Mouse (Mus musculus): ENCODE data around the gene Pwp2.
"Not testable (repeated sequence)": the region's sequence is repeated elsewhere in the genome, so short reads cannot be mapped to it uniquely, and the experiment has no call there.

Pwp2 gene

DNA sequence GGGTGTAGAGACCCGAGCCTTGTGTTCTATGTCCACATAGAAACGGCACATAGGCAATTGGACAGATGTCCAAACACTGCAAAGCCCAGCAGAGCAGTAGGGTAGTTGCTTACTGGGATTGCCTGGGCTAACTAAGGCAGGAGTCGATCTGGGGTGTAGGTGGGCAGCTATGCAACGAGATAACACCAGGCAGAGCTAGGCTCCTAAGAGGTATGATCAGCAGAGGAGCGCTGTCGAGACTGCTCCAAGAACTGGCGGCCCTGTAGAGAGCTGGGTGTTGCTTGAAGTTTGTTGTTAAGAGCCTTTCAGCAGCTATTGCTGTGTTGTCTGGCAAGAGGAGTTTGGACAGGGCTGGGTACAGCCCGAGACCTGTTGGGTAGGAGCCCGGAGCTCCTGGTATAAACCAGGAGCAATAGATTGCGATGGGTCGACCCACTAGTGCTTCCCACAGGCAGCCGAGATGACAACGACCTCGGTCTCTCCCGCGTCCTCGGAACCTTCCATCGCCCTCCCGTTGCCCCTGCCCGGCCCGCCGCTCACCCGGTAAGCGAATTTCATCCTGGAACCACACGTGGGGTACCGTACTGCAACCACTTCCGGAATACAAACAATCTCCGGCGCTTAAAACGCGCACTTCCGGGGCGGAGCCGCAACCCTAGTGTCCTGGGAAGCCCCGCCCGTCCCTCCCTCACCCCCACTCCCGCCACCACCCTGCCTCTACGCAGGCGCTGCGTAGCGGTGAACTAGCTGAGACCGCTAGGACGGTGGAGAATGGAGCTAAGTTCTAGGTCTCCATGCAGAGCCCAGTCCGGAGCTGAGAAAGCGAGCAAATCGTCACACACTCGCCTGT, at the start of gene Pwp2:
TSS of gene Pwp2 (minus strand) at position 619 of the 850 bp plus-strand sequence.
- in situ Hi-C loops (cut with MboI, MseI) = no loop called here

DNA sequence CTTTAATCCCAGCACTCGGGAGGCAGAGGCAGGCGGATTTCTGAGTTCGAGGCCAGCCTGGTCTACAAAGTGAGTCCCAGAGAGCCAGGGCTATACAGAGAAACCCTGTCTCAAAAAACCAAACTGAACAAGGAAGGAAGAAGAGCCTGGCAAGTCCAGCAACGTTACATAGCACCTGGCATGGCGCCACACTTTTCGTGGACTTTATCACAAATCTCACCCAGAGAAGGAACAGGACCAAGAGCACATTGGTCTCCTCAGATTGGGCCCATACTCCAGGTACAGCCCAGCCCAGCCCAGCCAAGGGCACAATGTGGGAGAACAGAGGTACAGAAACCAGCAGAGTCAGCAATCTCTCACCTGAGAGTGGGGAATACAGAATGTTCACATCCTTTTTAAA, 48.8 kb upstream of the Pwp2 start:
- in situ Hi-C loops (cut with MboI, MseI) = no loop called here

DNA sequence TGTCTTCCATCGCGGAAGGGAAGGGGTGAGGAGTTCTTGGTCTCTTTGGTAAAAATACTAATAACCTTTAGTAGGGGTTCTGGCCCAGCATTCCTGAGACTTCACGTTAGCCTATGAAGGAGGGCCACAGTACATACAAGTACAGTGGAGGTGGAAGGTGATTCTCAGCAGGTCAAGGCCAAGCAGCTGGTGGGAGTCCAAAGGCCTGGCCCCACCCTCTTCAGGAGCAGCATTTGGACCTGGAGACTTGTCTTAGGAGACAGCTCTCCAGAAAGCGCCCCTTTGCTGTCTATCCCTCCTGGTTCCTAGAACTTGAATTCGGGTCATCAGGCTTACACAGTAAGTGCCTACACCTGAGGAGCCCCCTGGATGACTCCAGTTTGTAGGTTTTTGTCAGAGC, 48.2 kb upstream of the Pwp2 start:
- in situ Hi-C loops (cut with MboI, MseI) = no loop called here

DNA sequence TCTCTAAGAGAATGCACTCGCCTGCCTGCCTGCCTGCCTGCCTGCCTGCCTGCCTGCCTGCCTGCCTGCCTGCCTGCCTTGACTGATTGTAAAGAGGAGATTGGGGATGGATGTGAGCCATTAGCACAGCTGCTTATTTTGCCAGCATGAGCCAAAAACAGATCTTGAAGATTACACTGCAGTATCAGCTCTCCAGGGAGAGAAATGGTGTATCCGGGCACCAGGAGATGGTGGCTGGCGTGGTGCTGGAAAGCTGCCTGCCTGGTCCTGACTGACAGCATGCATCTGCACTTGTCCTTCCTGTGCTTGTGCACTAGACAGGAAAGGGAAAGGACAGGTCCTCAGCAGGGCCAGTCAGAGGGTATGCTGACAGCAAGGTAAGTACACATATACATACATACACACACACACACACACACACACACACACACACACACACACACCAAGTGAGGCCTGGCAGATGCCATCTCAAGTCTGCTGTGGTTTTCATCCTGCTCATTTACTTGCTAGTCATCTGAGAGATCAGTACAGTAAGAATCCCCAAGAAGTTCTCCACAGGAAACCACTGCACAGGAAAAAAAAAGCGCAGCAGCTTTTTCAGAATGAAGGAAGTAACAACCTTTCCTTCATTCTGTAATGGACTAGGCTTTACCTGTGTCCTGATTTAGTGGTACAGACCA, 47.5 kb upstream of the Pwp2 start:
- in situ Hi-C loops (cut with MboI, MseI) = no loop called here

DNA sequence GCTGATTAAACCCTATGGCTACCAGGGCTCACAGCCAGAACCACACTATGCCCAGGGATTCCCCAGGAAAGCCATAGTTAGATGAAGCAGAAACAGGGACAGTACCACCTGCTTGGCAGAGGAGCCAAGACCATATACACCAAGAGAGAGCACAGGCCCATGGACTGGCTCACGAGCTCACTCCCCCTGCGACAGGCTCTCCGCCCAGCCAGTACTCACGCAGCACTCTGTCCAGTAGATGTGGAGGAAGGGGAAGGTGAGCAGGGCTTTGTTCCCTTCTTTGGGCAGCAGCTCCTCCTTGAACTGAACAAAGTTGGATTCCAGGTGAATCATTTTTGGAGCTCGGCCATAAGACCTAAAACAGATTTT, 43.6 kb upstream of the Pwp2 start:
- in situ Hi-C loops (cut with MboI, MseI) = no loop called here

DNA sequence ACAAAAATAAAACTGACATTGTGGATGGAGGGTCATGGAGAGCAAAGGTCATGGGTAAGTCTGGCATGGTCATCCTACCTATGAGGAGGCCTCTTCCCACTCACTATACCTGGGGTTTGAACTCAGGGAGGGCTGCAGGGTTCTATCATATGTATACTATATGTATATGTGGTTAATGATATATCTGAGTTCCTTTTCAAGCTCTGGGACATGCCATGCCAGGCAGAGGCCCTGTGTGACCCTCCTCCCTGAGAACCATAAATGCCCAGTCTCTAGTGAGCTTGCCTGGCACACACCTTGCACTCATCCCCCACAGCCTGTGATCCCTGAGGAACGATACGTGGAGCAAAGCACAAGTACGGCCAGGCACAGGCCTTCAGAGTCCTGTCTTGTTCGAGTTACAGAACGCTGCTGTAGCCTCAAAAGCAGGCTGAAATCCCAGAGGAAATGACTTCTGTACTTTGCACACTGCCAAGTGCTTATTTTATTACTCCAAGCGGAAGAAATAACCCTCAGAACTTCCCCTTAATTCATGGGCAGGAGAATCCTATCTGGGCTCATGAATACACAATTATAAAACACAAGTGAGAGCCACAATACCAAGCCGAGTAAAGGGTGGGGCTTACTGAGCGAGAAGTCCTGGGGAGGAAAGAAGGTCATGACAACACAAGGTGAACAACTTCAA, 43.1 kb upstream of the Pwp2 start:
- in situ Hi-C loops (cut with MboI, MseI) = no loop called here

DNA sequence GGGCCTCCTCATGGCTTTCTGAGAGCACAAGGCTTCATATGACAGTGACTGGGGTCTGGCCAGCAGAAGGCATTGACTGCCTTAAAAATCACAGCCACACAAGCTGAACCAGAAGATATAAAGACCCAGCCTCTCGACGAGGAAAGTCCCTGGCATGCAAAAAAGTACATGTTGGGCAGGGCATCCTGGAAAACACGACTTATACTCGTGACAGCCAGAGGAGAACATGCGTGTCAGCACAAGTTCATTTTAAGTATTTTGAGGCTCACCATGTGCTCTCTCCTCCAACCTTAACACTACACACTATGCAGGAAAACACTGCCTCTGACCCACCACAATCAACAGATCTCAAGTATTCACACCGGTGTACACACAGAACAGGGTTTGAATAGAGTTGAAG, 39.2 kb upstream of the Pwp2 start:
- in situ Hi-C loops (cut with MboI, MseI) = no loop called here

DNA sequence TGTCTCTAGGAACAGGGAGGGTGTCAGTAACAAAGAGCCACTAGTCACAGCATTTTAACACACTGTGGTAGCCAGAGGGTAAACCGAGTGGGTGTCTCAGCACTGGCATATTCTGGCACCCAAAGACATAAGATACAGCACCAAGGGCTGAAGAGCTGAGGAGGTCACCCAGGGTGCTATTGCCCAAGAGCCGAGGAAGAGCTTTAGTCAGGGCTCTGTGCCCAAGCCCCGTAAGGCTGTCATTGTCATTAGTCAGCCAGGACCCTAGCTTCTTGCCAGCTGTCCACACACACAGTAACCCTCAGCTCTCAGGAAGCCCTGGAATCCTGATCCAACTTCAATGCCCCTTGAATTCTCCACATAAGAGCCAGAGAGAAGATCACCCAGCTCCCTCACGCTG, 38.0 kb upstream of the Pwp2 start:
- in situ Hi-C loops (cut with MboI, MseI) = no loop called here

DNA sequence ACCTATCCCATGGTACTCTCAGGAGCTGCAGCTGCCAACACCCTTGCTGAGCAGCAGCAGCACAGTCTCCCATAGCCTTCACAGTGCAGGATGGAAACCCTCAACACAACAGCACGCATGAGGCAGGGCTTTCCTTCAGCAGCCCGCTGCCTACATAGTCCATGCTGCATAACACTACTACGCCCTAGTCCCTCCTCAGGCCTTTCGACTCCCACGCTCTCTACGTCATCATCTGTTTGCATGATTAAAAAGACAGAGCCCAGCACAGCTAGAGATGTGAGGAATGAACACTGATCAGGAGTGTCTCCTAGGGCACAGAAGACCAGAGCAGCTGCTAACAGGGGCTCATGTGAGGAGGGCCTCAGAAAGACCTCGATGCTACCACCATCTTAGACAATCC, 36.4 kb upstream of the Pwp2 start:
- in situ Hi-C loops (cut with MboI, MseI) = no loop called here

DNA sequence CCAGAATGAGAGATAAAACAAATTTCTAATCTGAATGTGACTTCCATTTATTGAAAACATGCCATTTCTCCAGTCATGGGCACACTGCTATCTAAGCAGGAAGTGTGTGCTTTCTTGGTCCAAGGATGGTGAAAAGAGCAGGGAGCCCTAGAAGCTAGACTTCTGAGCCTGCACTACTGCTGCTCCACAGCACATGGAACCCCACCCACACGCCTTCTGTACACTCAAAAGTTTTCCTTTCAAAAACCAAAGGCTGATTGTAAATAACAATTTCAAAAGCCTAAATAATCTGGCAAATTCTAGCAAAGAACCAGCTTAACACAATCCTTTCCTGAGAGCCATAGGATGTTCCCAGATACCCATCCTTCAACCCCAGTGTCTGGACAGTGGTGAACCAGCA, 34.6 kb upstream of the Pwp2 start:
- in situ Hi-C loops (cut with MboI, MseI) = no loop called here

DNA sequence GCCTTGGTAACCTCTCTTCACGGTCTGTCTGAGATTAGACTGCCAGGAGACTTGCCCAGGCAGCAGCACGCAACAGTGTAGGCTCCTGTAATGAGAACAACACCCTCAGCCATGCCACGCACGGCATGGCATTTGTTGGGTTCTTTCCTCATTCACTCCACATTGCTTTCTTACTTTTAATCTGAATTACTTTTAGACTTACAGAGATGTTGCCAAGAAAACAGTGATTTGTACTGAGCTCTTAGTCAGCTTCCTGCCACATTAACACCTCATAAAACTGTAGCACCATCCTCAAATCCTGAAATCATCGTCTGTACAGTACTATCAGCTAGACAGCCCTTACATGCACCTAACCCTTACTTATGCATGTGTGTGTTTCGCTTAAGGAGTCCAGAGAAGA, 33.6 kb upstream of the Pwp2 start:
- in situ Hi-C loops (cut with MboI, MseI) = no loop called here

DNA sequence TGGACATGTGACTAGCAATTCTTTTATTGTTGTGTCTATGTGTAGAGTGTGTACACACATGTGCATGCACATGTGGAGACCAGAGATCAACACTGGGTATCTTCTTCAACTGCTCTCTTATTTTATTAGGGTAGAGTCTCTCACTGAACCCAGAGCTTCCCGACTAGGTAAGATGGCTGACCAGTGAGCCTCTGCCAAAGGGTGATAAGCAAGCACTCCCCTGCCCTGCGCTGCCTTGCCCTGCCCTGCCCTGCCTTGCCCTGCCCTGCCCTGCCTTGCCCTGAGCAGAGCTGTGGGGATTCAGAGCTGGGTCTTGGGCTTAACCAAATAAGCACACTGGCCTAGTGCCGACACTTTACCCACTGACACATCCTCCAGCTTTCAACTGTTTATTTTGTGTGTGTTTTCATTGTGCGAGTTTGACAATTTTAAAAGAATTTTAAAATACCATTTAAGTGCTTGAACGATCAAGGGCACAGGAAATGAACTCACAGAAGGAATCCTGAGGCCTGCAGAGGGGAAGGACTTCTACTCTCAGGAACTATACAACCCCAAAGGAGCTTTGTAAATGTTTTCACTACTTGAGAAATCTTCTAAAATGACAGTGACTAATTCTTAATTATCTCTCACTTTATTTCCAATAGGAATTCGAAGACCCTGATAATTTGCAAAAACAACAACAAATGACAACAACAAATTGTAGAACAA, 31.6 kb upstream of the Pwp2 start:
- in situ Hi-C loops (cut with MboI, MseI) = no loop called here

DNA sequence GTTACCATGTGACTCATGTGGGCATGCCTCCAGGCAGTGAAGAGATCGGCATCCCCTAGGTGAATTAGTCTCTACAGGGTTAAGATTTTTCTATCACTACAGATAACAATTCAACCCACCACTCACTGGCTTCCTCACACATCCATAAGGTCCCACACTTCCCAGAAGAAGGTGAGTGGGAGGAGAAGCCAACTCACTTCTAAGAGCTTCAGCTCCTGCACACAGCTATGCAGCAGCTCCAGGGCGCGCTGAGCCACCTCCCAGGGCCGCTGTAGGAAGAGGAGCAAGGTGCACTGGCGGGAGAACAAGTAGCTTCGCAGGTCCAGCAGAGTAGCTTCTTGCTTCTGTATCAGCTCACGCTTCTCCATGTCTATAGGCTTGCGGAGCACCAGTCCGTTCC, 29.4 kb upstream of the Pwp2 start:
- in situ Hi-C loops (cut with MboI, MseI) = no loop called here

DNA sequence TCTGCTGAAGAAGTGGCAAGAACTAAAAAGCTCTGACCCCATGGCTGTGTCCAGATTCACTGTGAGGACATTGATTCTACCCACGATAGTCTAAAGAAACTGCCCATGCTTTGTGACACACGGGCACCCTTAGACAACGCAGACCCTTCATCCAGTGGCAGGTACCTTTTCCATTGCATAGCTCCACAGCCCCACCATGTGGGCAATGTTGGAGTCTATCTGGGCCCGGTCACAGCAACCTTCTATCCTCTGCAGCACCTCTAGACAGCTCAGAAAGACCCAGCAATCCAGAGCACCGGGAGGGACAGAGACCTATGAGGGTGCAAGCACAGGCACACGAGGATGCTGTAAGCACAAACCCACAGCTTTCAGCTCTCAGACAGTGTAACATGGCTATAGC, 26.4 kb upstream of the Pwp2 start:
- in situ Hi-C loops (cut with MboI, MseI) = no loop called here

DNA sequence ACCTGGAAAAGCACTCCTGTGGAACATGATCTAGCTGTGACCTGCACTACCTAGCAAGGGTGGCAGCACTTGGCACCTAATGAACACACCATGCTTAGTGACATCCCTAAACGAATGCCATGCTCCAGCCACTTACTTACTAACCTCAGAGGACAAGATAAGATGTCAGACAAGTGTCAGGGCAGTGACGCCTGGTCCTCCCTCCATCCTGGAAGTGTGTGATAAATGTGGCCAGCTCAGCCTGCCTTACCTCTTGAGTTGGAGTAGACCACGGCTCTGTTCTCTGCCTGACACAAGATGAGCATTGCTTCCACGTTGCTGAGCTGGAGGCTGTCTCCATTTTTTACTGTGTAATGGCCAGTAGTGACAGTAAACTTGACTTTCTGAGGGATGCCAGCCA, 16.2 kb upstream of the Pwp2 start:
- in situ Hi-C loops (cut with MboI, MseI) = no loop called here

DNA sequence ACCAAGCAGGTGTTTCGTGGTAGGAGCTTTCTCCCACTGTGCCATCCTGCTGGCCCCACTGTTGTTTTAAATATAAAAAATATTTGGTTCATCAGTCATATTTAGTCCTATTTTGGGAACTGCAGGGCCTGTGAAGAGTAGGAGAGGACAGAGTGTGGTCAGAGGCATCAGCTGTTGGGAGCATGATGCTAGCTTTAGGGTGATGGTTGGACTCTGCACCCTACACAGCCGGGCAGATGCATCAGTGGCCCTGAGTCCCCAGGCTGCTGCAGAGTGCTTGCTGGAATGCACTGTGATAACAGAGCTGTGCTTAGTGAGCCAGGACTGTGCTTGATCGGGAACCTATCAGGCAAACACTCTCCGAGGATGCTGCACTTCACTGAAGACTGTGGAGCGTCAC, 8.0 kb upstream of the Pwp2 start:
- in situ Hi-C loops (cut with MboI, MseI) = no loop called here

DNA sequence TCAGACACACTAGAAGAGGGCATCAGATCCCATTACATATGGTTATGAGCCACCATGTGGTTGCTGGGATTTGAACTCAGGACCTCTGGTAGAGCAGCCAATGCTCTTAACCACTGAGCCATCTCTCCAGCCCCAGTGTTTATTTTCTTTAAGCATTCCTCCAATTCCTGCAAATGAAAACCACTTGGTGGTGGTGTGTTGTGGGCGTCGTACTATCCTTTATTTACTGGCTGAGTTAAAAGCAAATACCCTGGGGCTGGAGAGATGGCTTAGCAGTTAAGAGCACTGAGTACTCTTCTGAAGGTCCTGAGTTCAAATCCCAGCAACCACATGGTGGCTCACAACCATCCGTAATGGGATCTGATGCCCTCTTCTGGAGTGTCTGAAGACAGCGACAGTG, 1.1 kb upstream of the Pwp2 start:
- in situ Hi-C loops (cut with MboI, MseI) = not testable (repeated sequence)

DNA sequence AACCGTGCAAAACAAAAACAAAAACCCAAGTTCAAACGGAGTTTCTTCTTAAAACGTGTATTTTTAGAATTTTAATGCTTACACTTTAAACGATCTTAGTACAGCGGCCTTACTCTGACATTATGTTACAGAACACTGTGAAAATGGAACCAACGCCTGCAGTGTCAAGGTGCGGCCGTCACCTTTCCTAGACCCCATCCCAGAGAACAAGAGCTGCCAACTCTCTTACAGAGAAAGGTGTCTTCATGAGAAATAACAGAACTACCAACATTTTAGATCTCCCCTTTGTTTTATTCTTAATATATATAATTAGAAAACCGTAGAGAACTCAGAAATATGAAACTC, 404 bp upstream of the Pwp2 start:
- in situ Hi-C loops (cut with MboI, MseI) = no loop called here

DNA sequence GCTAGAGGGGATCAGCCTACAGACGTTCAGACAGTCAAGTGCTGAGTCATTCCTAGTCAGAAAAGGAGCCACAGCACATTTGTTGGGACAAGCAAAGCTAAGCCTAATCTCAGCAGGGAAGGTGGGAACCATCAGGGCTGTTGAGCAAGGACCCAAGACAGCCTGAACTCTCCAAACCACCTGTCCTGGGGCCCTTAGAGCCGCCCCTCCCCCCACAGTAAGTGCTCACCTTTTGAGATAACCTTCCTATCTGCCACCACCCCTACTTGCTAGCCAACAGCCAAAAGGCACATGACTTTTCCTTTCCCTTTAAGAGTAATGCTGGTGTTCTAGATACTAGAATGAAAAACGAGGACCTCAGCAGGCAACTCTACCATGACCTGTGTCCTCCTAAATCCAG, 1.4 kb downstream of the Pwp2 start:
- in situ Hi-C loops (cut with MboI, MseI) = no loop called here

DNA sequence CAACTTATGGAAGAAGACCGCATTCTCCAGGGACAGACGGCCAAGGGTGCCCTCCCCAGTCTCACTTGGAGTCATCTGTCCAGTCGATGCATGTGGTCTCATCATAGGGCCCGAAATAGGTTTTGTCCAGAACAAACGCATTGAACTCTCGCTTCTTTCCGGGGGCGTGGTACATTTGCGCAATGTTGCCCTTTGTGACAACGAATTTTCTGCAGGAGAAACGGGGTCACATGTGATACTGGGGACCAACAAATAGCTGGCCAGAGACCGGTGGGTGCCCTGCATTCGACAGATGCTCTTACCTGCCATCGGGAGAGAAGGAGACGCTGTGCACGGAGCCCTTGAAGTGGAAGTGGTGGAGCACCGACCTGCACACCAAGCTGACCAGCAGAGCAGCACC, 2.6 kb downstream of the Pwp2 start:
- in situ Hi-C loops (cut with MboI, MseI) = no loop called here

DNA sequence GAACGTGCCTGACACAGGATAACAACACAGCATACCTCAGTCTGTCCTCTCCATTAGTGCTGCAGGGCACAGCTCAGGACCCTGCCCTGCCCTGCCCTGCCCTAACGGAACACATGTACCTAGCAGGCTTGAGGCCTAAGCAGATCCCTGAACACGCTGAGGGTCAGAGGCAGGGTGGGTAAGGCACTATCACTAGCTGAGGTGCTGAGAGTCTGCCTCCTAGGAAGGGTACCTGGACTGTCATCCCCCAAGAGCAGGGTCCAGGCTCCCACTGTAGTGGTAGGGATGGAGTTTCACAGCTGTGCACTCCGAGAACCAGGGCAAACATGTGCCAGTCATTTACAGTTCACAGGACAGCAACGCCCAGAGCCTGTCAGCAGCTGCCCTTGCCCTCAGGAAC, 10.5 kb downstream of the Pwp2 start:
- in situ Hi-C loops (cut with MboI, MseI) = no loop called here

DNA sequence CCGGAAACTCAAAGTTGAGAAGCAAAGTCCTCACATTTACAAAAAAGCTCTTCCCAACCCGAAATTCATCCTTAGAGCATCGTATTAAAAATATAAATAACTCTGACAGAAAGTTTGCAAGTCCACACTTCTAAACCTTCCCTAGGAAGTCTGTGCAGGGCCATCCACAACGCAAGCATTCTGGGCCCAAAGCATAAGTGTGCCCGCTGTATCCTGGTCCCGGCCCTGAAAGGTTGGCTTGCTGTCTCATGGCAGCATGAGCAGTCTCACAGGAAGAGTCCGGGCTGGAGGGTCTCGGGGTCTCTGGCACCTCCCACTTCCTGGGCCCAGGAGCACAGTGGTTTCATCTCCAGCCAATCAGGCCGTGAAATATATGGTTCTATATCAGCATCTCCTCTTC, 13.4 kb downstream of the Pwp2 start:
- in situ Hi-C loops (cut with MboI, MseI) = no loop called here
